Mouse (Mus musculus) liver, embryonic 14.5 days (tissue): ENCODE results near the gene Ell. TPM values are rescaled to one million over a fixed set of nuclear protein-coding genes. Genes with fewer than 3 reads are reported as not detected.

Experiments used
- ATAC-seq: fragments of 200-750 bp; cut with Nextera tagmentation; 2 replicates; pipeline ENCODE4 v1.8.0; 2017; ENCODE audit warnings: moderate number of reproducible peaks, mild to moderate bottlenecking, moderate library complexity; ENCODE audit not compliant: insufficient read depth
- DNase-seq, 3 experiments: peaks; one replicate each; pipeline ENCODE4 v3.0.0-alpha.2; 2012 to 2013; ENCODE audit warnings: low read depth in 3 of 3, low spot score in 3 of 3
- H3K27ac ChIP-seq: fragments of 300-500 bp; sonication (generic); 2 replicates; pipeline ENCODE4 v1.5.1; 2014; ENCODE audit warnings: moderate library complexity, mild to moderate bottlenecking, control low read depth, inconsistent platforms
- H3K27me3 ChIP-seq: fragments of 300-500 bp; sonication (generic); 2 replicates; pipeline ENCODE4 v1.6.1; 2014; ENCODE audit warnings: mild to moderate bottlenecking, low read length, moderate library complexity; ENCODE audit not compliant: control insufficient read depth, insufficient read depth
- H3K36me3 ChIP-seq: fragments of 300-500 bp; sonication (generic); replicated peaks from 2 replicates; pipeline ENCODE4 v1.6.1; 2014; ENCODE audit warnings: low read depth; ENCODE audit not compliant: control insufficient read depth, insufficient read depth
- H3K4me1 ChIP-seq, 2 experiments: fragments of 200-500 bp in 1 of 2; fragments of 300-500 bp in 1 of 2; sonication (generic) in 1 of 2; replicated peaks; 2 replicates each; pipeline ENCODE4 v1.6.1; 2012 to 2014; ENCODE audit warnings: antibody characterized with exemption in 1 of 2, inconsistent platforms in 1 of 2, low read length in 1 of 2; ENCODE audit not compliant: control insufficient read depth in 2 of 2, insufficient read depth in 2 of 2
- H3K4me2 ChIP-seq: fragments of 300-500 bp; sonication (generic); 2 replicates; pipeline ENCODE4 v1.6.1; 2014; ENCODE audit warnings: low read depth, mild to moderate bottlenecking, control low read depth, moderate library complexity
- H3K4me3 ChIP-seq, 2 experiments: fragments of 200-500 bp in 1 of 2; fragments of 300-500 bp in 1 of 2; sonication (generic) in 1 of 2; 2 replicates each; pipeline ENCODE4 v1.5.1; 2012 to 2014; ENCODE audit warnings: low read depth in 2 of 2, low read length in 2 of 2, mild to moderate bottlenecking in 2 of 2, control low read depth in 1 of 2, inconsistent platforms in 1 of 2, moderate library complexity in 1 of 2; ENCODE audit not compliant: insufficient read depth in 1 of 2
- H3K9ac ChIP-seq: fragments of 300-500 bp; sonication (generic); replicated peaks from 2 replicates; pipeline ENCODE4 v1.6.1; 2014; ENCODE audit warnings: mild to moderate bottlenecking, control low read depth, moderate library complexity
- H3K9me3 ChIP-seq: fragments of 300-500 bp; sonication (generic); 2 replicates; pipeline ENCODE4 v1.6.1; 2016; ENCODE audit warnings: low read length, mixed read lengths; ENCODE audit not compliant: control insufficient read depth
- CTCF ChIP-seq: IDR thresholded peaks from 2 replicates; pipeline ENCODE4 v1.5.1; 2016; ENCODE audit warnings: antibody characterized with exemption, low read depth, control low read depth
- EP300 ChIP-seq: IDR thresholded peaks from 2 replicates; pipeline ENCODE4 v1.6.1; 2016; ENCODE audit warnings: antibody characterized with exemption, low read depth
- WGBS: fragments of 180-500 bp; shearing (Covaris S2); extraction: QIAGEN DNeasy Blood & Tissue Kit; methylation state at CpG from one replicate; pipeline ENCODE4 v1.1.7; 2014; ENCODE audit not compliant: insufficient replicate concordance; 5-methylcytosine and 5-hydroxymethylcytosine counted together
- polyA plus RNA-seq, 2 experiments: library from polyadenylated mRNA; depleted of rRNA in 1 of 2; stranded (reverse) in 1 of 2; unstranded in 1 of 2; fragments of >200 nt; fragmentation: Nextera tagmentation in 1 of 2; extraction: Ambion mirVana in 1 of 2; gene quantifications; 2 replicates each; pipeline versions ENCODE4 v1.2.1 to v1.2.3; 2012 to 2014

Ell gene
- polyA plus RNA-seq, 2 experiments, result 7.7 to 8.9 TPM

DNA sequence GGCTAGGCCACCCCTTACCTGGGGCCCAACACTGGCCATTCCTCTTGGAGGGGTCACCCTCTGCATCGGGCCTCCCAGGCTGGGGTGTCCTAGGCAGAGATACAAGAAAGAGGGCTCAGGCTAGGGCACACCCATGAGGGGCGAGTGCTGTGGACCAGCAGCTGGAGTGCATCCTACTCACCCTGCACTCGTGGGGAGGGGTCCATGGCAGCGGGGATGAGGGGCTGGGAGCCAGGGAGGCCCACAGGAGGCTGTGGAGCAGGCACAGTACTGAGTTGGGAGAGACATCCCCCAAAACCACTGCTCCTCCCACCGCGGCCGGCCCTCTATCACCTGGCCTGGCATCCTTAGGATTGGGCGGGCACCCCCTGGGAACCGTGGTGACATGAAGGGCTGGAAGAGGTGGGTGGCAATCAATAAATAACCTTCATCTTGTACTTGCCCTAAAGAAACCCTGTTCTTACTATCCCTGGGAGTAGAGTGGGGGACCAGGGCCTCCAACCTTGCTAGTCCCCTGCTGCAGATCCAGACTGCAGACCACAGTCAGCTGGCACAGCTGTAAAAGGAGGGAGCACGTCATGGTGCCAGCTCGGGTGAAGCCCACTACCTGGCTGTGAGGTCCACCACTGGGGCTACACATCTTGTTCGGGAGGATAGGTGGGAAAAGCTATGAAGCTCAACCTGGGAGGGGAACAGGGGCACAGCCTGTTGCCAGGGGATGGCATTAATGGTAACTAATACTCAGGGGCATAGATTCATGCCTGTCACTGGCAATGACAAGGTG, 60.4 kb downstream of the Ell start:
- H3K27ac ChIP-seq, result no peak overlapping the region

DNA sequence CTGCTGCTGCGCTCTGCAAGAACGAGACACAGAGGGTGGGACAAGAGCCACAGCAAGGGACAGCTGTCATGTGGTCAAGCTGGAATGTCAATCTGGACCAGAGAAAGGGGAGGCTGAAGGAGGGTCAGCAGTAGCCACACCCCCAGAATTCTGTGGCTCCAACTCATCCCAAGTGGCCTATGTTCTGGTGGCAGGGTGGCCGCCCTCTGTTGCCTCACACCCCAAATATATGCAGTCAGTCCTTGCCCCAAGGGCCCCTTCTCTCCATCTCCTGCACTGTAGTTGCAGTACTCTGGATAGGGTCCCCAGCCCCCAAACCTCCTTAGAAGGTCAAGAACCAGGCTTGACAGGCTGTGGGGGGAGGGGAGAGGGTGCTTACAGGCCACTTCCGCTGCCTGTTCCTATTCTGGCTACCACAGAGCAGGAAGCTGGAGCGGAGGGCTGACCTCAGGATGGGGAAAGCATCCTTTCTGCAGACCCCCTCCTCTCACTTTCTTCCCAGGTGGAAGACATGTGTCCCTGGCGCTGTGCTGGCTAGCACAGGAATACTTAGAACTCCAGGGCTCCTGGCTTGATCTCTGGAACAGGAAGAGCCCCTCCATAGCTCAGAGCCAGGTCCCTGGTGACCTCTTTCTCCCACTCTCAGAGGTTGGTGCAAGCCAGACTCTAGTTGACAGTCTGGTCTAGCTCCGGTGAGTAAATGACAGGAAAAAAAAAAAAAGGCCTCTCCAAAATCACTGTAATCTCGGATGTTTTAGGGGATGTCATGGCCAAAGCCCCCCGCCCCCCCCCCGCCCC, 61.4 kb downstream of the Ell start:
- Histone ChIP-seq H3K4me1 (peaks cover 8 to 10% of the 10 kb centered on the region in 2 experiments), H3K9me3 (no peaks in the 10 kb centered on the region), H3K27ac (no peak overlapping the region), H3K9ac (no peak overlapping the region), H3K4me2 (peak overlapping the region; percentile 47), H3K36me3 (peaks cover 5% of the 10 kb centered on the region; the same call in 1 of the 2 replicates), H3K27me3 (no peaks in the 10 kb centered on the region), H3K4me3 (peak overlapping the region in 1 of 2 experiments; percentile 0; a peak in 1 of 4 replicates)
- TF ChIP-seq EP300 (no peak), CTCF (no peak)
- no peak for ATAC-seq
- DNase-seq, result no peak
- 38% methylated on average over 10 of the region's 10 CpGs for WGBS

More for the DNA sequence above, 60.4 kb downstream of the Ell start:
- Histone ChIP-seq H3K27me3 (no peaks in the 10 kb centered on the region), H3K36me3 (peaks cover 5% of the 10 kb centered on the region; the same call in 1 of the 2 replicates), H3K4me3 (no peak overlapping the region), H3K9ac (no peak overlapping the region), H3K4me1 (peaks cover 11 to 16% of the 10 kb centered on the region in 2 experiments), H3K4me2 (no peak overlapping the region), H3K9me3 (no peaks in the 10 kb centered on the region)
- ATAC-seq (no peak), DNase-seq (no peak)
- 81% methylated on average over 12 of the region's 12 CpGs for WGBS
- TF ChIP-seq CTCF, result no peak
- no peak for TF ChIP-seq EP300

DNA sequence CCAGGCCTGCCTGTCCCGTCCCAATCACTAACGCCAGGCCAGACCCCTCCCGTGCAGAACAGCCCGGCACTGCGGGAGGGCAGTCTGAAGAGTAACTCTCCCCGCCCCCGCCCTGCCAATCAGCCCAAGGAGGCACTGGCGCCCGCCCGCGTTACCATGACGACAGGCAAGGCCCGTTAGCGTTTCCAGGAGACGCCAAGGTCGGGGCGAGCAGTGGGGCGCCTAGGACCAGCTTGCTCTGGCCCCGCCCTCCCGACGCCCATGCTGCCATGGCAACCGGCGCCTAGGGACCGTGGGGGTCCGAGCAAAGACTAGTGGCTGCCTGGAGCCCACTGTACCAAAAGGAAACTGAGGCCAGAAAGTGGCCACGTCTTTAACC, 62.0 kb downstream of the Ell start:
- ATAC-seq (peak; percentile 64), DNase-seq (peak; percentile 68 to 84 (median 71))
- Histone ChIP-seq H3K4me2 (peak overlapping the region; percentile 47), H3K9me3 (no peaks in the 10 kb centered on the region), H3K36me3 (peaks cover 5% of the 10 kb centered on the region; the same call in 1 of the 2 replicates), H3K27me3 (no peaks in the 10 kb centered on the region), H3K4me3 (peak overlapping the region in 1 of 2 experiments; percentile 16; a peak in 1 of 4 replicates), H3K27ac (no peak overlapping the region), H3K9ac (no peak overlapping the region), H3K4me1 (peaks cover 8 to 10% of the 10 kb centered on the region in 2 experiments)
- TF ChIP-seq EP300 (no peak), CTCF (no peak)
- under 1% methylated on average over 26 of the region's 26 CpGs for WGBS

DNA sequence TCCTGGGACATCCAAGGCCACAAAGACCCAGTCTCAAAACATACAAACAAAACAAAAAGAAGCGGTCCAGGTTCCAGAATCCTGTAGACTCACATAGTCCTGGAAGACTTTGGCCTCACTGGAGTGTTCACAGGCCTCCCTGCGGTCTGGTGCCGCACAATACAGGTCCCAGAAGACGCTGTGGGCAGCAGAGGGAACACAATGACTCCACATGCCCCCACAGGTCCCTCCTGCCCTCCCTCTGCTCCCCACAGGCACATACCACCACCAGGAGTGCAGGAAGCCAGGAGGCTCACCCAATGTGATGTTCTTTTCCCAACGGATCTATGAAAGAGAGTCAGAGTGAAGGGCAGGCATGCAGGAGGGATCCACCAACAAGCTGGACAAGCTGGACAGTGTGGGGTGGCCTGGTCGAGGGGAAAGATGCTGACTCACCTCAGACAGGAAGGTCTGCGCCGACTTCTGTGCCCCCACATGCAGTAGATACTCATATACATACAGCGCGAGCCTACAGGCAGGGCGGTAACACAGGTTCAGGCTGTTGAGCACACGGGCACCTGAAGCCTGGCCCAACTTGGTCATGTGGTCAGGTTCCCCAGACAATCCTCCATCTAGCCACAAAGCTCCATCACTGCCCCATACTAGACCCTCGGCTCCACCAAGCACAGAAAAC, 63.0 kb downstream of the Ell start:
- H3K27ac ChIP-seq, result no peak overlapping the region
- no peak overlapping the region for H3K4me3 ChIP-seq
- H3K9ac ChIP-seq, result no peak overlapping the region
- no peaks in the 10 kb centered on the region for H3K27me3 ChIP-seq
- peaks cover 5% of the 10 kb centered on the region; the same call in 1 of the 2 replicates for H3K36me3 ChIP-seq
- 78% methylated on average over 13 of the region's 13 CpGs for WGBS
- H3K4me2 ChIP-seq, result no peak overlapping the region
- DNase-seq (no peak), ATAC-seq (no peak)
- no peaks in the 10 kb centered on the region for H3K9me3 ChIP-seq
- peaks cover 8 to 10% of the 10 kb centered on the region in 2 experiments for H3K4me1 ChIP-seq
- TF ChIP-seq CTCF, result no peak
- no peak for TF ChIP-seq EP300
